Mouse (Mus musculus): ENCODE measurements around the gene Ccdc163. TPM values are rescaled to one million over a fixed set of nuclear protein-coding genes. Genes with fewer than 3 reads are reported as not detected.

The Ccdc163 gene
- total and polyA plus RNA-seq, 3 experiments = 15.3 to 27.9 (median 18.1) TPM

GRCm38 (mm10) chr4:116703804-116704203 is 4.5 kb upstream of the Ccdc163 start:
- Histone ChIP-seq H3K4me3 (replicated peaks in 1 of 3; ENCODE audit: low read depth in 2 of 3, low read length in 2 of 3, poor library complexity in 1 of 3) (no peak overlapping the region), H3K9me3 (replicated peaks; ENCODE audit: low read length) (no peaks in the 10 kb centered on the region), H3K27me3 (replicated peaks) (no peaks in the 10 kb centered on the region), H3K79me2 (replicated peaks; ENCODE audit: control insufficient read depth, extremely low read depth, insufficient read depth, poor library complexity, severe bottlenecking) (peaks cover 5% of the 10 kb centered on the region), H3K4me1 (ENCODE audit: control insufficient read depth in 1 of 2, insufficient read depth in 2 of 2) (peaks cover 0 to 13% of the 10 kb centered on the region in 2 experiments; a peak in 2 of 4 replicates), H3K9ac (ENCODE audit: insufficient read depth, low read depth) (no peak overlapping the region), H3K4me2 (ENCODE audit: insufficient read depth, low read depth, poor library complexity, severe bottlenecking) (no peak overlapping the region), H3K27ac (ENCODE audit: insufficient read depth, low read depth) (peak overlapping the region; percentile 17; the same call in 1 of the 2 replicates), H3K36me3 (replicated peaks in 1 of 2; ENCODE audit: control insufficient read depth in 1 of 2, insufficient read depth in 1 of 2, low read length in 1 of 2) (peaks cover 23 to 49% of the 10 kb centered on the region in 2 experiments)
- TF ChIP-seq POLR2A (IDR thresholded peaks at IDR 0.05; ENCODE audit: low read depth, low read length) (no peak), POLR2AphosphoS2 (IDR thresholded peaks at IDR 0.05; ENCODE audit: low read depth, low read length) (no peak), EP300 (IDR thresholded peaks at IDR 0.05; ENCODE audit: low read length) (peak; percentile 49; the same call in 1 of the 2 replicates), TBP (conservative IDR thresholded peaks at IDR 0.05; ENCODE audit: low read depth, low read length) (no peak), MAFK (IDR thresholded peaks at IDR 0.05; ENCODE audit: insufficient replicate concordance, low read length) (0 out of 2 replicates have a peak, but pooled peaks have one; percentile 12), NRF1 (IDR thresholded peaks at IDR 0.05; ENCODE audit: low read depth, low read length) (no peak), SMC3 (IDR thresholded peaks at IDR 0.05; ENCODE audit: low read depth, low read length) (peak; percentile 72), MEF2A (IDR thresholded peaks at IDR 0.05; ENCODE audit: borderline replicate concordance, low read depth, low read length) (no peak), MXI1 (IDR thresholded peaks at IDR 0.05; ENCODE audit: low read depth, low read length) (peak; percentile 88), UBTF (IDR thresholded peaks at IDR 0.05; ENCODE audit: low read depth, low read length) (no peak), USF1 (IDR thresholded peaks at IDR 0.05; ENCODE audit: low read depth, low read length) (peak; percentile 43), MYC (IDR thresholded peaks at IDR 0.05; ENCODE audit: low read depth, low read length) (peak; percentile 98), JUN (IDR thresholded peaks at IDR 0.05; ENCODE audit: insufficient read depth, low read depth, low read length) (peak; percentile 44; the same call in 1 of the 2 replicates), ELF1 (IDR thresholded peaks at IDR 0.05; ENCODE audit: low read depth, low read length) (0 out of 2 replicates have a peak, but pooled peaks have one; percentile 13), MAX (IDR thresholded peaks at IDR 0.05; ENCODE audit: low read length) (peak; percentile 92), RAD21 (IDR thresholded peaks at IDR 0.05; ENCODE audit: low read depth, low read length) (peak; percentile 37), JUND (conservative IDR thresholded peaks at IDR 0.05; ENCODE audit: low read depth, low read length) (peak; percentile 61; the same call in 1 of the 2 replicates), CHD1 (IDR thresholded peaks at IDR 0.05; ENCODE audit: low read depth, low read length) (no peak), E2F4 (IDR thresholded peaks at IDR 0.05; ENCODE audit: insufficient replicate concordance, low read depth, low read length) (no peak), MAZ (IDR thresholded peaks at IDR 0.05; ENCODE audit: low read depth, low read length) (no peak), ZMIZ1 (IDR thresholded peaks at IDR 0.05; ENCODE audit: low read depth, low read length) (no peak), ZKSCAN1 (IDR thresholded peaks at IDR 0.05; ENCODE audit: borderline replicate concordance, low read depth, low read length) (no peak), ZNF384 (IDR thresholded peaks at IDR 0.05; ENCODE audit: low read depth, low read length) (no peak), KAT2A (IDR thresholded peaks at IDR 0.05; ENCODE audit: insufficient replicate concordance, low read length) (no peak), SIN3A (IDR thresholded peaks at IDR 0.05; ENCODE audit: low read length) (peak; percentile 59; the same call in 1 of the 2 replicates), RCOR1 (conservative IDR thresholded peaks at IDR 0.05; ENCODE audit: low read depth, low read length) (0 out of 2 replicates have a peak, but pooled peaks have one; percentile 28), USF2 (conservative IDR thresholded peaks at IDR 0.05; ENCODE audit: low read depth, low read length) (no peak; the same call in 1 of the 2 replicates), CHD2 (IDR thresholded peaks at IDR 0.05; ENCODE audit: low read length) (no peak), IRF4 (IDR thresholded peaks at IDR 0.05; ENCODE audit: low read depth, low read length) (peak; percentile 78), NELFE (IDR thresholded peaks at IDR 0.05; ENCODE audit: low read depth, low read length) (peak; percentile 42; the same call in 1 of the 2 replicates), TCF12 (IDR thresholded peaks at IDR 0.05; ENCODE audit: low read depth, low read length) (no peak), GABPA (IDR thresholded peaks at IDR 0.05; ENCODE audit: insufficient replicate concordance, low read depth, low read length) (no peak), ETS1 (conservative IDR thresholded peaks at IDR 0.05; ENCODE audit: low read depth, low read length) (no peak), CTCF (conservative IDR thresholded peaks at IDR 0.05 in 1 of 2, IDR thresholded peaks at IDR 0.05 in 1 of 2; ENCODE audit: low read depth in 2 of 2, low read length in 2 of 2) (peak; percentile 83 to 98), HCFC1 (IDR thresholded peaks at IDR 0.05; ENCODE audit: low read depth, low read length) (no peak; the same call in 1 of the 2 replicates), BHLHE40 (IDR thresholded peaks at IDR 0.05; ENCODE audit: low read depth, low read length) (peak; percentile 84), PAX5 (IDR thresholded peaks at IDR 0.05; ENCODE audit: low read length) (no peak), ZC3H11A (IDR thresholded peaks at IDR 0.05; ENCODE audit: low read depth, low read length) (no peak)
- DNase-seq (ENCODE audit: extremely low read depth) = peak; percentile 86
- in situ Hi-C loops (cut with MboI; ENCODE audit: low pct_ligation_motif_present, low pct_unique_long_range_greater_than_20kb, low sequenced_read_pairs) (no loop called here), dilution Hi-C loops (cut with MboI; ENCODE audit: extremely low pct_ligation_motif_present, extremely low pct_unique_long_range_greater_than_20kb, low sequenced_read_pairs) (no loop called here)
